Mouse (Mus musculus): ENCODE results near the gene Kcnk7. TPM values are rescaled to one million over a fixed set of nuclear protein-coding genes. Genes with fewer than 3 reads are reported as not detected.

Gene Kcnk7
- polyA plus RNA-seq, 1 experiment from 2014 or later, result 0.17 TPM

DNA sequence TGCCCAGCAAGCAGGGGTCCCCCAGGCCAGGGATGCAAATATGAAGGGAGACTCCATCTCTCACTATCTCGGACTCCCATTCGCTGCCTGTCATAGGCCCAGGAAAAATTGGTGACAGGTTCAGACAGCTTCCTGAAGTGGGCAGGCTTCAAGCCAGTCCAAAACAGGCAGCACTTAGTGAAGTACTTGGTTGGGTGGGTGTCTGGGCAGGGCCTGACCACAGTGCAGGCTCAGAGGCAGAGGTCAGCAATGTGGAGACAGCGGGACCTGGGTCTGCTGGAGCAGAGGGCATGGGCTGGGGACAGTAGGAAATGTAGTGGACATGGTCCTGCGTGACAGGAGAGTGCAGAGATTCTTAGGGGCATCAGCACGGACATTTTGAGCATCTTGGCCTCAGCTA, 12.6 kb upstream of the Kcnk7 start:
- peak overlapping the region; percentile 84 for H3K4me3 ChIP-seq
- no peak for ATAC-seq (ENCODE audit: insufficient number of reproducible peaks, low FRiP score)
- 57% methylated on average over 5 of the region's 5 CpGs for WGBS
- H3K27me3 ChIP-seq (replicated peaks), result no peaks in the 10 kb centered on the region; the same call in 1 of the 2 replicates
- H3K4me1 ChIP-seq (replicated peaks), result peaks cover 64% of the 10 kb centered on the region
- H3K36me3 ChIP-seq, result peaks cover 60% of the 10 kb centered on the region
- H3K4me2 ChIP-seq, result peak overlapping the region; percentile 99
- H3K9me3 ChIP-seq (replicated peaks), result no peaks in the 10 kb centered on the region
- H3K27ac ChIP-seq (ENCODE audit: poor library complexity, severe bottlenecking), result peak overlapping the region; percentile 87
- H3K9ac ChIP-seq, result peak overlapping the region; percentile 98

DNA sequence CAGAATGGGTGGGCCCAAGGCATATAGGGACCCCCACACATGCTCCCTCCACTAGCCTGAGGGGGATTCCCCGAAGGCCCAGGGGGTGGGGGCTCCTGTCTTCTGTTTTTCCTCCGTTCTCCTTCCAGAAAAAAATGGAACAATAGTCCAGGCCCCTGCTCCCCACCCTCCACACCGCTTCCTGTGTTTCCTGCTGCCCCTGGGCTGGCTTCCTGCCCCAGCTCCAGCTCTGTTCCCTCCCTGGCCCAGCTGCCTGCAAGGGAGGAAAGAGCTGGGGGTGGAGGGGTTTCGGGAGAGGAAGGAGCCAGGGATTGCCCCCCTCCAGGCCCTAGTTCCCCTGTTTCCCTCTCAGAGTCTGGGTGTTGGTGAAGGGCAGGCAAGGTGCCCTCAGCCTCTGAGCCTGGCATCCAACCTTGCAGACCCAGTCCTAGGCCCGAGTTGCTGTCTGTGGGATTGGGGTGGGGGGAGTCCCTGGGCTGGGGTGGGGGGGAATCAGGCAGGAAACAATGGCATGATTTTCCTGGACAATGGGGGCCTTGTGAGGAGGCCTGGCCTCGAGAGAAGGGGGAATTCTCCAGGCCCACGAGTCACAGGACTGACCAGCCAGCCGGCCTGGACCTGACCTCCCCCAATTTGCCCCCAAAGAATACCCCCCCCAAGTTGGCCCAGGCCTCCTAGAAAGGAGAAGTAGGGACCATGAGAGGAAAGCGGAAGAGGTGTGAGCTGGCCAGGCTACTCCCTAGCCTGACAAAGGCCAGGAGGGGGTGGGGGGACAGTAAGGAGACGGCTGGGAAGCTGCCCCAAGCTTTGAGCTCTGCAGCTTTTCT, 11.9 kb upstream of the Kcnk7 start:
- peak overlapping the region; percentile 87 for H3K27ac ChIP-seq (ENCODE audit: poor library complexity, severe bottlenecking)

DNA sequence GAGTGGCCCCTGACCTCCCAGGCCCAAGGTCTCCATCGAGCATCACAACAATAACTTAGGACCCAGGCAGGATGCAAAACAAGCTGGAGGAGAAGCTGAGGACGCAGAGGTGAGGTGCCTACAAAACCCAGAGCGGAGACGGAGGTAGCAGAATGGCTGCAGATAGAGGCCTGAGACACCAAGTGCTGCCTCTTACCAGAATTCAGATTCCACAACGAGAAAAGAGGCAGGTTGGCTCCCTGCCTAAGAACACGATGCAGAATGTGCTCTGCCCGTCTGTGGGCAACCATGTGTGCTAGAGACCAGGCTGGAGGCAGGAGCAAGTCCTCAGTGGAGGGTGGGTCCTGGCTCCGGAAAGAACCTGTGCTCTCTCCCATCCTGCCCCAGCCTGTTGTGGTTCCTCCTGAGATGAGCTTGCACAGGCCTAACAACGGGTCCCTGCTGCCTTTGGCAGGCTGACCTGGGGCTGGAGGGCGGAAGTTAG, 11.2 kb upstream of the Kcnk7 start:
- Histone ChIP-seq H3K4me1 (replicated peaks) (peaks cover 53% of the 10 kb centered on the region), H3K27ac (ENCODE audit: poor library complexity, severe bottlenecking) (peak overlapping the region; percentile 87), H3K36me3 (peaks cover 70% of the 10 kb centered on the region)

More for the DNA sequence above, 11.9 kb upstream of the Kcnk7 start:
- H3K4me1 ChIP-seq (replicated peaks), result peaks cover 60% of the 10 kb centered on the region
- peaks cover 64% of the 10 kb centered on the region for H3K36me3 ChIP-seq
- no peaks in the 10 kb centered on the region for H3K9me3 ChIP-seq (replicated peaks)
- 63% methylated on average over 10 of the region's 10 CpGs for WGBS
- peak overlapping the region; percentile 98 for H3K9ac ChIP-seq
- ATAC-seq (ENCODE audit: insufficient number of reproducible peaks, low FRiP score), result peak; percentile 37; the same call in 1 of the 2 replicates
- H3K4me3 ChIP-seq, result peak overlapping the region; percentile 84
- peak overlapping the region; percentile 99 for H3K4me2 ChIP-seq
- H3K27me3 ChIP-seq (replicated peaks), result no peaks in the 10 kb centered on the region; the same call in 1 of the 2 replicates

DNA sequence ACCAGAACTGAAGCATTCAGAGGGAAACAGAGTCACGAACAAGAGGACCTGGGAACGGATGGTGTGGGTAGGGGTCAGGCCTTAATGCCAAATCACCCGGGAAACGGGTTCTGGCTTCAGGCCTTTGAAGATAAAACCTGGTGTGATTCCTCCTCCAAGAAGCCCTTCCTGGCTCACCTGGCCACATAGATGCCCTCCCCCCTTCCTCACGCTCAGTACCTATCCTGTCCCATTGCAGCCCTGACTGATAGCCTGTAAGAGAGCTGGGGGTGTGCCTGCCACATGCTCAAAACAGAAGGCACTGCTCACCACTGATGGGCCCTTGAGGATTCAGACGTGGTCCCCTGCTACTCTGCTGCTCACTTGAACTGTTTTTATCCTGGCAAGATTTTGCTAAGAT, 10.4 kb upstream of the Kcnk7 start:
- no peak for ATAC-seq (ENCODE audit: insufficient number of reproducible peaks, low FRiP score)
- 81% methylated on average over 6 of the region's 6 CpGs for WGBS

More for the DNA sequence above, 11.2 kb upstream of the Kcnk7 start:
- 60% methylated on average over 10 of the region's 10 CpGs for WGBS
- no peaks in the 10 kb centered on the region; the same call in 1 of the 2 replicates for H3K27me3 ChIP-seq (replicated peaks)
- H3K9ac ChIP-seq, result peak overlapping the region; percentile 98
- H3K9me3 ChIP-seq (replicated peaks), result no peaks in the 10 kb centered on the region
- no peak for ATAC-seq (ENCODE audit: insufficient number of reproducible peaks, low FRiP score)
- peak overlapping the region; percentile 99 for H3K4me2 ChIP-seq
- H3K4me3 ChIP-seq, result peak overlapping the region; percentile 84

DNA sequence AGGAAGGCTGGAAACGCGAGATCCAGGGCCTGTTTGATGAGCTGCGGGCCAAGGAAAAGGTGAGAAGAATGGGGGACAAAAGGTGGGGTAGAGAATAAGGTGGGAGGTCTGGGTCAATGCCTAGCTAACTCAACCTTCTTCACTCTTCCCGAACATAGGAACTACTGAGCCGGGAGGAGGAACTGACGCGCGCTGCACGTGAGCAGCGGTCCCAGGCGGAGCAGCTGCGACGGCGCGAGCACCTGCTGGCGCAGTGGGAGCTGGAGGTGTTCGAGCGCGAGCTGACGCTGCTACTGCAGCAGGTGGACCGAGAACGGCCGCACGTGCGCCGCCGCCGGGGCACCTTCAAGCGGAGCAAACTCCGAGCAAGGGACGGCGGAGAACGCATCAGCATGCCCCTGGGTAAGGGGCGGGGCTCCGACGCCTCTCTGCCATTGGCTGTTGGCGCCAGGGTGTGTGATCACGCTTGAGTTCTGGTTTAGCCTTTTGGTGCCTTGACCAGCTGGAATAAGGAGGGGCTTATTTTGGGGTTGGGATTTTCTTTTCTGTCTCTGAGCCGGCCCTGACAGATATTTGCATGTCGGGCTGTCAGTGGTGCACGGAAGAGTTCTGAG, 8.2 kb upstream of the Kcnk7 start:
- 30% methylated on average over 41 of the region's 41 CpGs for WGBS
- Histone ChIP-seq H3K36me3 (peaks cover 96% of the 10 kb centered on the region), H3K9ac (peak overlapping the region; percentile 37; the same call in 1 of the 2 replicates), H3K27me3 (replicated peaks) (no peaks in the 10 kb centered on the region; the same call in 1 of the 2 replicates), H3K4me3 (peak overlapping the region; percentile 18), H3K27ac (ENCODE audit: poor library complexity, severe bottlenecking) (no peak overlapping the region), H3K4me2 (peak overlapping the region; percentile 46), H3K4me1 (replicated peaks) (peaks cover 41% of the 10 kb centered on the region), H3K9me3 (replicated peaks) (no peaks in the 10 kb centered on the region)
- no peak for ATAC-seq (ENCODE audit: insufficient number of reproducible peaks, low FRiP score)

More for the DNA sequence above, 10.4 kb upstream of the Kcnk7 start:
- peak overlapping the region; percentile 99 for H3K4me2 ChIP-seq
- H3K27ac ChIP-seq (ENCODE audit: poor library complexity, severe bottlenecking), result no peak overlapping the region
- peak overlapping the region; percentile 98; the same call in 1 of the 2 replicates for H3K9ac ChIP-seq
- H3K4me1 ChIP-seq (replicated peaks), result peaks cover 52% of the 10 kb centered on the region
- H3K36me3 ChIP-seq, result peaks cover 79% of the 10 kb centered on the region
- no peaks in the 10 kb centered on the region; the same call in 1 of the 2 replicates for H3K27me3 ChIP-seq (replicated peaks)
- H3K4me3 ChIP-seq, result peak overlapping the region; percentile 84; the same call in 1 of the 2 replicates
- no peaks in the 10 kb centered on the region for H3K9me3 ChIP-seq (replicated peaks)

DNA sequence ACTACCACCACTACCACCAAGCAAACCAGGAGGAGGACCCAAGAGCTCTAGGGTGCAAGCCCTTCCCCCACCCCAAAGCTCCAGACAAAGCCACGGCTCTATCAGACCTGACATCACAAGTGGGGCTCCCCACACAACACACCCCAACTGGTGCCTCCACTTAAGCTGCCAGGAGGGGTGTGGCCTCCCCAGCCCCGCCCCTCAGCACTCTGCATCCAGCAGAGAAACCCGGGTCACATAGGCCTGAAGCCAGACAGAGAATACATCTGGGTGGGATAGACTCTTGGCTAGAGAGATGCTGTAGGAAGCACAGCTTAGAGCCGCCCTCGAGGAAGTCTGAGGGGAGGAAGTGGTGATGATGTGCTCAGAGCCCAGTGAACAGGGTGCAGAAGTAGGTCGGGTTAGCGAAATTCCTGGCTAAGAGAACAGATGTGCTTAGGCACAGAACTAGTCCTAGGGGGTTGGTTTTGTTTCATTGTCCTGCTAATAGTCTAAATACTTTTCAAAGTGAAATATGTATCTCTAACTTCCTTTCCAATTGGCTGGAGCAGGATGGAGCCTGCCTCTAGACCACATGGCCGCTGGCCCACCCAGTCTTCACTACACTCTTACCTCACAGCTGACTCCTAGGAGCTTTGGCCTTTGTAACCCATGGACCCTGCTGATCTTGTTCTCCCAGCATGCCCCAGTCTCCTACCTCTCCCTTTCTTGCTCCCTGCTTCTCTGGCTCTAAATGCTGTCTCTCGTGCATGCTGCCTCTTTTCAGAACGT, 819 bp downstream of the Kcnk7 start:
- 45% methylated on average over 10 of the region's 10 CpGs for WGBS
- Histone ChIP-seq H3K4me3 (no peak overlapping the region), H3K4me1 (replicated peaks) (peaks cover 18% of the 10 kb centered on the region), H3K9me3 (replicated peaks) (no peaks in the 10 kb centered on the region), H3K36me3 (peaks cover 77% of the 10 kb centered on the region), H3K4me2 (no peak overlapping the region), H3K27ac (ENCODE audit: poor library complexity, severe bottlenecking) (no peak overlapping the region; the same call in 1 of the 2 replicates), H3K27me3 (replicated peaks) (no peaks in the 10 kb centered on the region), H3K9ac (no peak overlapping the region)
- peak; percentile 54; the same call in 1 of the 2 replicates for ATAC-seq (ENCODE audit: insufficient number of reproducible peaks, low FRiP score)

DNA sequence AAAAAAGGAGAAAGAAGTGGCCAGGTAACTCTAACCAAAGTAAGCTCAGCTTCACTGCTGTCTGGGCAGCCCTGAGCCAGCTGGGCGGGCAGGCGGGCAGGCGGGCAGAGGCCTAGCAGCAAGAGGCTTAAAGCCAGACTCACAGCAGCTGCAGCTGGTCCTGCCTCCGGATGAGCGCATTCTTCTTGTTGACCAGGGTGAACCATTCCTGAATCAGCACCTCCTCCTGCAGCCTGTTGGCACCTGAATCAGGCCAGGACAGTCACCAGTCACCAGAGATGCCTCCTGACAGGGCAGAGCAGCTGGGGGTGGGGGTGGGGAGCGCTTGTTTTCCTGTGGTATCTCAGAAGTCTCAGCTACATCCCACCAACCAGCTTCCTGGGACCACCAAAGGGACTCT, 5.9 kb downstream of the Kcnk7 start:
- ATAC-seq (ENCODE audit: insufficient number of reproducible peaks, low FRiP score), result no peak
- Histone ChIP-seq H3K4me1 (replicated peaks) (peaks cover 35% of the 10 kb centered on the region), H3K4me3 (no peak overlapping the region), H3K27me3 (replicated peaks) (no peaks in the 10 kb centered on the region), H3K27ac (ENCODE audit: poor library complexity, severe bottlenecking) (no peak overlapping the region), H3K36me3 (peaks cover 92% of the 10 kb centered on the region), H3K4me2 (no peak overlapping the region), H3K9ac (no peak overlapping the region), H3K9me3 (replicated peaks) (no peaks in the 10 kb centered on the region)
- 95% methylated on average over 6 of the region's 6 CpGs for WGBS

DNA sequence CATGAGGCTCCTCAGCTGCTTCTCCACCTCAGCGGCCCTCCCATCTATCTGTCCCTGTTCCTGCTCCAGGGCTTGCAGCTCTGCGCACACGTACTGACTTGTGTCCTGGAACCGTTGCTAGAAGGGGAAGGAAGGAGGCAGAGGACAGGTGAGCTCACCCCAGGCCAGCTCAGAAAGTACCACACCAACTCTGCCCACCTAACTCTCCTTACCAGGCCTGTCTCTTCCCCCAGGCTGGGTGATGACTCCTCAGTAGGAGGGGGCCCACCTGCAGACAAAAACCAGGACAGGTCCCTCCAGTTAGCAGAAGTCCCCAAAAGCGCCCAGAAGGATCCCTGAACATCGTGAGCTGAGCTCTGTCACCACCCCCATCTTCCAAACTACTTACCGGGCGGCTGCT, 6.4 kb downstream of the Kcnk7 start:
- Histone ChIP-seq H3K4me3 (no peak overlapping the region), H3K27me3 (replicated peaks) (no peaks in the 10 kb centered on the region), H3K4me1 (replicated peaks) (peaks cover 31% of the 10 kb centered on the region), H3K9me3 (replicated peaks) (no peaks in the 10 kb centered on the region), H3K27ac (ENCODE audit: poor library complexity, severe bottlenecking) (no peak overlapping the region), H3K4me2 (no peak overlapping the region), H3K36me3 (peaks cover 97% of the 10 kb centered on the region), H3K9ac (no peak overlapping the region)
- 84% methylated on average over 8 of the region's 8 CpGs for WGBS
- no peak for ATAC-seq (ENCODE audit: insufficient number of reproducible peaks, low FRiP score)

DNA sequence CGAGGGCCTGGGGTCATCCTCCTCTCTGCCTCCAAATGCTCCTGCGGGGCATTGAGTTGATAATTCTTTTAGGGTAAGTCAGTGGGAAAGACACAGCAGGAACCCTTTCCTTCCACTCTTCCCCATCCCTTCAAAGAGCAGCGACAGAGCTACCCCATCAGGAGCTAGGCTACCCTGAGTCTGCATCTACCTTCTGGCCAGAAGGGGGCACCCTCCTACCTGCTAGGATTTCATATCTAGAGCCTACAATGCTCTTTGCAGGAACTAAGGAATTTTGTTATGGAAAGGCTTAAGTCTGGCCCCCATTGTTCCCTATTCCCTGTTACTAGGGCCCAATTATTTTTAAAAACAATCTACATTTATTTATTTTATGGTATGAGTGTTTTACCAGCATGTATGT, 7.1 kb downstream of the Kcnk7 start:
- Histone ChIP-seq H3K36me3 (peaks cover 97% of the 10 kb centered on the region), H3K27ac (ENCODE audit: poor library complexity, severe bottlenecking) (no peak overlapping the region), H3K9ac (no peak overlapping the region), H3K4me2 (no peak overlapping the region), H3K27me3 (replicated peaks) (no peaks in the 10 kb centered on the region), H3K4me3 (no peak overlapping the region), H3K4me1 (replicated peaks) (peaks cover 34% of the 10 kb centered on the region), H3K9me3 (replicated peaks) (no peaks in the 10 kb centered on the region)
- WGBS, result 15% methylated on average over 3 of the region's 3 CpGs
- ATAC-seq (ENCODE audit: insufficient number of reproducible peaks, low FRiP score), result no peak

DNA sequence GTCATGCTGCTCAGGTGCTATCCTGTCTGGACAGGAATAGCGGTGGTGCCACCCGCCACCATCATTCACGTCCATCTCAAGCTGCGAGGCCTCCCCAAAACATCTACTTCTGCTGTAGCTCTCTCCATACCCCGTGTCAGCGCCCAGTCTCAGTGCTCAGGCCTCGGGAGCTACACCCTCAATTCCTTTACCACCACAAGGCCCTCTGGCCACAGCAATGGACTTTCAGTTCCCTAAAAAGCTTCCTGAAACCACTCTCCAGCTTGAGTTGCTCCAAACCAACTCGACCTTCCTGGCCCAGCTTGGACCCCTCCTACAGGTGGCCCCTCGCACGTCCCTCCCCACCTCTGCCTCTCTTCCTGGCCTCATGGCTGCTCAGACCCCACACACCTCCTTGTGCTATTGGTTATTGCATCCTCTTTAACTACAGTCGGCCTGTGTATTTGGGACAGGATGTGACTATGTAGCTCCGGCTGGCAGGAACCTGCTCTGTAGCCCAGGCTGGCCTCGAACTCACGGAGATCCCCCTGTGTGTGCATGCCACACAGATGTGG, 7.8 kb downstream of the Kcnk7 start:
- H3K27ac ChIP-seq (ENCODE audit: poor library complexity, severe bottlenecking), result no peak overlapping the region
- no peak for ATAC-seq (ENCODE audit: insufficient number of reproducible peaks, low FRiP score)
- H3K9ac ChIP-seq, result 0 out of 2 replicates have a peak overlapping the region, but pooled peaks have one; percentile 30
- H3K4me2 ChIP-seq, result no peak overlapping the region
- H3K4me1 ChIP-seq (replicated peaks), result peaks cover 40% of the 10 kb centered on the region
- H3K4me3 ChIP-seq, result no peak overlapping the region
- peaks cover 95% of the 10 kb centered on the region for H3K36me3 ChIP-seq
- H3K9me3 ChIP-seq (replicated peaks), result no peaks in the 10 kb centered on the region
- no peaks in the 10 kb centered on the region for H3K27me3 ChIP-seq (replicated peaks)
- 89% methylated on average over 14 of the region's 14 CpGs for WGBS

All from heart, embryonic 12.5 days (tissue).